Mouse (Mus musculus) kidney, postnatal 25 days (tissue): ENCODE measurements around the gene Dhcr7.

Source experiments
- DNase-seq, 2 experiments: peaks; one replicate each; pipeline ENCODE4 v3.0.0; 2021; ENCODE audit warnings: mixed read lengths in 2 of 2

The Dhcr7 gene

DNA sequence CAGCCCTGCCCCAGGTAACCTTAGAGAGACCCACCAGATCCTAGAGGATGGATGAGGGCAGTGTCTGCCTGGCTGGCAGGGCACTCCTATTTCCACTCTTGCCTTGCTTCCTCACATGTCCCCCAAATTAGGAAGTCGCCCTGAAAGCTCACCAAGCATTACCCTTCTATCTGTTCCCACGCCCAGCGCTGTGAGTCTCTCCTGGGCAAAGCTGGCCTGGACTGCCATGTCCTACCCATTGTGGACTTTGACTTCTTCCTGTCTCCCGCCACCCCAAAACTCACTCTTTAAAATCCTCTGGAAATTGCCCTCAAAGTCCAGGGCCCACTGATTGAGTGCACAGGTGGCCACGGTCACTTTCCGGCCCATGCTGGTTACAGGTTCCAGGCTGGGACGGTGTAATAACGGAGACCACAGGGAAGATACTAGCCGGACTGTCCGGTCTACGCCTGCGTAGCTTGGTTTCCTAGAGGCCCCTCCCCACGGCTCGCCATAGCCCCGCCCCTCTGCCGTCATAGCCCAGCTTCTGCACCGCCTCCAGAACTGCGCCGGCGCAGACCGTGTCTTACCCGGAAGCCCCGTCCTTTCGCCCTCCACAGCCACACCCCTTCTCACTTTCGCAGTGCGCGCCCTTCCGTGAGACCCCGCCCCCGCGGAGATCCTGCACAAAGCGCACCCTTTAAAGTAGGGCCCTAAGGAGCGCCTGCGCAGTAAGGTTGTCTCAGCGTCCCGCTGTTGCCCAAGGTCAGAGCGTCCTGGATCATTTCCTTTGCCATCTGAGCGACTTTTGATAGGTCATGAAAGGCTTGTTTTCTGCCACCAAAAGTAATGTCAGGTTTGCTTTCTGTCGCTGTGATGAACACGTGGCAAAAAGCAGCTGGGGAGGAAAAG is at the start of gene Dhcr7, which contains the start of gene Nadsyn1:
Dhcr7 (plus strand) TSS at position 771 of the 891 bp plus-strand sequence.
Nadsyn1 (minus strand) TSS at position 475 of the 891 bp plus-strand sequence.
- peak; percentile 100 for DNase-seq

- DNase-seq = peak; percentile 53 to 67
Observed at GRCm38 (mm10) chr7:143776137-143776536, 46.8 kb upstream of the Dhcr7 start.

- DNase-seq = peak; percentile 46 to 77
Observed at GRCm38 (mm10) chr7:143777375-143777774, 45.6 kb upstream of the Dhcr7 start.

DNA sequence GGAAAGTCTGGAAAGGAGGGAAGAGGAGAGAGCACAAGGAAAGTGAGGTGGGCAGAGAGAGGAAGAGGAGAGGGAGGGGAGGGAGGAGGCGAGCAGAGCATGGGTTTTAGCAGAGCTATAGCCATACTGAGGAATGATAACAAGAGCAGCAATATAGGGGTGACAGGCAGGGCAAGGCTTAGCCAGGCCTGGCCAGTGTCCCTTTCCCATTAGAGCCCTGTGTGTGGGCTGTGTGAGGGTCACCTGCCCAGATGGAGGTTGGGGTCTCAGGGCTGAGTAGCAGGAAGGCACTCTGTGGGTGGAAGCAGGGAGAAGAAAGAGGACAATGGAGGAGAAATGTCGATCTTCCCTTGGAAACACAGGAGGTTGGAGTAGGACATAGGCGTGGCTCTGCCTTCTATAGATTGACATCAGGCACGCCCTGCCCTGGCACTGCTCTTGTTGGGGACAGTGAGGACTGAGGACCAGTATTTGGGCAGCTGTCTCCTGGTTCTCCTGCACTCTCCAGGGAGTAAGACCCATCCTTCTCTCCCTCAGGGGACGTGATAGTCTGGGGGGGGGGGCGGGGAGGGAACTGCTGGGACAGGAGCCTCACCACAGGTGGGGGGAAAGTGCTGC is 39.5 kb upstream of the Dhcr7 start:
- no peak for DNase-seq

DNA sequence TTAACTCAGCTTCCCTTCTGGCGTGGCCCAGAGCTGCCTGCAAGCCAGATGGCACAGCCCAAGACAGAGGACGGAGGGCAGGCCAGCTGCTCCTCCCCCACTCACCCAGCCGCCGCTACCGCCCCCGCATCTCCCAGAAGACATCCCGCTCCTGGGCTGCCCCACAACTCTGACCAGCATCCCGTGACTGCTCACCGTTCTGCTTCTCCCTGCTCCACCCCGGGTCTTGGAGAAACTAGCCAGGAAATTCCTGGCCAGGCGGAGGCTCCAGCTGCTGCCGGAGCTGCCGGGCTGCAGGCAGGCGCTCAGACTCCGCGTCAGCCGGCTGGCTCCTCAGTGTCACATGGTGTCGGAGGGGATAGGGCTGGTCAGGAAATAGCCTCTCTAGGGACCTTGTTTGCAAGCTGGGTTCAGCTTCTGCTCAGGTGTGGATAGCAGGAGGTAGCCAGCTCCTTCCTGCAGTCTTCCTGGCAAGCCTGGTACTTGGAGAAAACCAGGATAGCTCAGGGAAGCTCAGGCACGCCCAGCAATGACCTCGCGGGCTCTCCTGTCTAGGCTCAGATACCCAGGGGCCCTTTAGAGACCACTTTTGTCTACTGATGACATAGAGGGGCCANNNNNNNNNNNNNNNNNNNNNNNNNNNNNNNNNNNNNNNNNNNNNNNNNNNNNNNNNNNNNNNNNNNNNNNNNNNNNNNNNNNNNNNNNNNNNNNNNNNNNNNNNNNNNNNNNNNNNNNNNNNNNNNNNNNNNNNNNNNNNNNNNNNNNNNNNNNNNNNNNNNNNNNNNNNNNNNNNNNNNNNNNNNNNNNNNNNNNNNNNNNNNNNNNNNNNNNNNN is 38.7 kb upstream of the Dhcr7 start, which contains the start of gene Mrgpre:
Mrgpre (minus strand) TSS at position 505 of the 834 bp plus-strand sequence.
- DNase-seq = peak; percentile 81 to 94

DNA sequence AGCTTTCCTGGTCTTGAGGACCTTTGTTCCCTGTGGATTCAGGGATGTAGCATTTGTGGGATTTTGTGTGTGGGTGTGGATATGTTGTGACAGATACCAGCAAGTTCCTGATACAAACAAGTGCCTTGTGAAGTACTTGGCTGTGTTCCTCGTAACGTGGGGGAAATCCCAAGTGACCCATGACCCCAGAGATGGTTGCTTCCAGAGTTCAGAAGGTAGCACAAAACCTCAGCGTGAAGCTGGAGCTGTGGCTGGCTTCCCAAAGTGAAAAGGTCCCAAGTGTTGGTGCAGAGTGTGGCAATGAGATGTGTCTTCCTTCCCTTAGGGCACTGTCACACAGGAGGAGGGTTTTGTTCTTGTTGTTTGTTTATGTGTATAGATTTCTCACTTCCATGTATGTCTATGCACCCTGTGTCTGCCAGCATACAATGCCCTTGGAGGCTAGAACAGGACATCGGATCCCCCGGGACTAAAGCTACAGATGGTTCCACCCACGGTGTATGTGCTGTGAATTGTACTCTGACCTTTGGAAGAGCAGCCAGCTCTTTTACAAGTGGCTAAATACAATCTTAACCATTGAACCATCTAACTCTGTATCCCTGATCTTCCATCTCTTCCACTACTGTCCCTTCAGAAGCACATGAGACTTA is 30.5 kb upstream of the Dhcr7 start:
- DNase-seq = peak; percentile 38 to 60

DNA sequence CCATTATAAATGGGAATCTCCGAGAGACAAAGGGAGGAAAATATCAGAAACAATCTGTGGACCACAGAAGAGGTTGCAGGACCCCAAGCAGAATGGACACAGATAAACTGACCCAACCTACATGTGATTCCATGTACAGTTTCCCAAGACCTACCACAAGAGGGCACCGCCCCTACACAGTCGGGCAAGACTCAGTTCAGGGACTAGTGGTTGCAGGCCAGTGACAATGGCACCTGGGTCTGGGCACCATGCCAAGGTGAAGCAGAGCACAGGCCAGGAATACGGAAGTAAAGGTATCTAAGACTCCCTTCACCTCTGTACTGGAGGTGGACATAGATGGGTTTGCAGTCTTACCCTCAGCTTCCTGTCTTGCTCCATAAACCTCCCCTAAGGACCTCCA is 29.8 kb upstream of the Dhcr7 start:
- DNase-seq = peak; percentile 85 to 89

- no peak for DNase-seq
Observed at GRCm38 (mm10) chr7:143798783-143799182, 24.2 kb upstream of the Dhcr7 start.

- DNase-seq = no peak
Observed at GRCm38 (mm10) chr7:143800770-143801169, 22.2 kb upstream of the Dhcr7 start.

DNA sequence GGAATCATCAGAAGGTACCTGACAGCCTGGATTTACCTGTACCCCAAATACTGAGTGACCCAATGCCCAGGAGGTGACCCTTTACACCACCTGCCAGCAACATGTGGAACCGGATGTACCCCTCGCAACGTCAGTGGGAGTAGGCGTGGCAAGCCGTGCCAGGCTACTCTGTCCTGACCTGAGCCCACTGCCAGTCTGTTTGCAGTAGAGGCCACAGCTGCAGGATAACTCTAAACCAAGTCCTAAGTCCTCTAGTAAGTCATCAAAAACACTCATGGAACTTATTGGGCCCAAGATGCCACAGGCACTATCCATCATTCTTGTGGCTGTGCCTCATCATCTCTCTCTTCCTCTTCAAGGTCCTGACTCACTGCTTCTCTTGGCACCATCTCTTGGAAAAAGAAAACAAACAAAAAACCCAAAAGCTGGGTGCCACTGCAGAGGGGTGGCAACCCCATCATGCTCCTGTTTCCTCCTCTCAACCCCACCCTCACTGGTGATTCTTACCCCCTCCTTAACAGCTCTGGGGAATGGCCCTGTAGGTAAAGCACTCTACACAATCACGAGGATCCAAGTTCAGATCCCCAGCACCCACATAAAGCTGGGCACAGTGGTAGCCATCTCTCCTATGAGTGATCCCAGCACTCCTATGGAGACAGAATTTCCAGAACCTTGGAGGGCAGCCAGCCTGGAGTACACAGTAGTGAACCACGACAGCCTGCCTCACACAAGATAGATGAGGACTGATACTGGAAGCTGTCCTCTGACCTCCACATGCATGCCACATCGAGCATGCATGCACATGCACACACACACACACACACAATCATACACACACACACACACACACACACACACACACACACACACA is 21.5 kb upstream of the Dhcr7 start:
- DNase-seq = no peak

DNA sequence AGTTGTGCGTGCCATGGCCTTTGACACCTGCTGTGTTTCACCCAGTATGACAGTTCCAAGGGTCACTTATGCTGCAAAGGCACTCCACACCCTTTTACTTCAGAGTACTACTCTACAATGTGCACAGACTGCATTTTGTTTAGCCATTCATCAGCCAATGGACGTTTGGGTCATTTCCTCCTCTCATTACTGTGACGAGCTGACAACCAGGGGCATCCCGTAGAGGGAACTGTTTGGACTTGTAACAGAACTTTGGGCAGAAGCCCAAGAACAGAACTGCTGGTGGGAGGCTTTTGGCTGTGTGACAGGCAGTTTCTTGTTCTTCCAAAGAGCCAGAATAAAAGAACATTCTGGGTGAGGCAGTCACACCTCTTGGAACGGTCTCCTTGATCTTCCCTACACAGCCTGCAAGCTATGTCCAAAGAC is 17.7 kb upstream of the Dhcr7 start:
- peak; percentile 49 to 60 for DNase-seq

GRCm38 (mm10) chr7:143808909-143809308 is 14.0 kb upstream of the Dhcr7 start:
- peak in 1 of 2 experiments; percentile 47 for DNase-seq

GRCm38 (mm10) chr7:143819201-143819600 is 3.7 kb upstream of the Dhcr7 start:
- no peak for DNase-seq

GRCm38 (mm10) chr7:143821241-143821640 is 1.7 kb upstream of the Dhcr7 start:
- DNase-seq = no peak

- no peak for DNase-seq
Observed at GRCm38 (mm10) chr7:143823266-143823605, 291 bp downstream of the Dhcr7 start.

DNA sequence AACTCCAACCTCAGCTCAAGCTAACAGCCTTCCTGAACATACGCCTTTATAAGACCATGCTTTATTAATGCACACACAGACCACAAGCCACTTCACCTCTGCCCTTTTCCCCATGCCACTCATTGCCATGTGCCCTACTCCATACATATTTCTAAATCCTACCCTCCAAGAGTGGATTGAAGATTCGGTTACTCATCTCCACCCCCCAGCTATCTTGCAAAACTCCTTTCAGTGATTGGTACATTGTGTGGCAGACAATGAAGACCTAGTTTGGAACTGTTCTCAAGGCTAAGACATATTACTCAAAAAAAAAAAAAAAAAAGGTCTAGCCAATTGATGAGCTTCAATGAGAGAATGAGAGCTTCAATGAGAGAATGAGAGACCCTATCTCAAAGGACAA is 4.0 kb downstream of the Dhcr7 start:
- DNase-seq = no peak

GRCm38 (mm10) chr7:143829504-143830331 is 6.8 kb downstream of the Dhcr7 start:
- DNase-seq = peak; percentile 96 to 98

- DNase-seq = no peak
Observed at GRCm38 (mm10) chr7:143830399-143830798, 7.5 kb downstream of the Dhcr7 start.

GRCm38 (mm10) chr7:143832196-143832595 is 9.3 kb downstream of the Dhcr7 start:
- no peak for DNase-seq

GRCm38 (mm10) chr7:143832611-143833010 is 9.7 kb downstream of the Dhcr7 start:
- DNase-seq = no peak
